Mouse (Mus musculus) neural tube, embryonic 11.5 days (tissue): ENCODE results near the gene Asb2. TPM values are rescaled to one million over a fixed set of nuclear protein-coding genes. Genes with fewer than 3 reads are reported as not detected.
A peak's percentile ranks its signal among the peaks of the same experiment; 100 is the strongest.

Experiments used
- ATAC-seq: fragments of 200-750 bp; cut with Nextera tagmentation; 2 replicates; pipeline ENCODE4 v1.8.0; 2017; ENCODE audit warnings: moderate number of reproducible peaks, mild to moderate bottlenecking, moderate TSS enrichment, moderate library complexity; ENCODE audit not compliant: insufficient read depth, low FRiP score, low TSS enrichment
- DNase-seq: peaks from one replicate; pipeline ENCODE4 v3.0.0-alpha.2; 2015; ENCODE audit warnings: low spot score
- H3K27ac ChIP-seq: fragments of 300-500 bp; sonication (generic); 2 replicates; pipeline ENCODE4 v1.5.1; 2014; ENCODE audit warnings: low read depth, mild to moderate bottlenecking, low read length
- H3K27me3 ChIP-seq: fragments of 300-500 bp; sonication (generic); 2 replicates; pipeline ENCODE4 v1.6.1; 2014; ENCODE audit warnings: mild to moderate bottlenecking, low read length, mixed read lengths; ENCODE audit not compliant: control insufficient read depth, insufficient read depth
- H3K36me3 ChIP-seq: fragments of 300-500 bp; sonication (generic); 2 replicates; pipeline ENCODE4 v1.6.1; 2014; ENCODE audit warnings: mild to moderate bottlenecking, low read length, moderate library complexity, mixed read lengths; ENCODE audit not compliant: control insufficient read depth, insufficient read depth
- H3K4me1 ChIP-seq: fragments of 300-500 bp; sonication (generic); 2 replicates; pipeline ENCODE4 v1.6.1; 2014; ENCODE audit warnings: low read length, mixed read lengths; ENCODE audit not compliant: control insufficient read depth, insufficient read depth
- H3K4me2 ChIP-seq: fragments of 300-500 bp; sonication (generic); 2 replicates; pipeline ENCODE4 v1.6.1; 2014; ENCODE audit warnings: low read depth, mild to moderate bottlenecking, moderate library complexity
- H3K4me3 ChIP-seq: fragments of 300-500 bp; sonication (generic); 2 replicates; pipeline ENCODE4 v1.5.1; 2014; ENCODE audit warnings: low read depth, low read length
- H3K9ac ChIP-seq: fragments of 300-500 bp; sonication (generic); 2 replicates; pipeline ENCODE4 v1.6.1; 2014; ENCODE audit warnings: mild to moderate bottlenecking, low read length
- H3K9me3 ChIP-seq: fragments of 300-500 bp; sonication (generic); 2 replicates; pipeline ENCODE4 v1.6.1; 2016; ENCODE audit warnings: low read length; ENCODE audit not compliant: control insufficient read depth
- WGBS: fragments of 180-500 bp; shearing (Covaris S2); extraction: QIAGEN DNeasy Blood & Tissue Kit; methylation state at CpG from one replicate; pipeline ENCODE4 v1.1.7; 2014; 5-methylcytosine and 5-hydroxymethylcytosine counted together
- polyA plus RNA-seq: library from polyadenylated mRNA; unstranded; fragments of >200 nt; fragmentation: Nextera tagmentation; extraction: Ambion mirVana; gene quantifications from 2 replicates; pipeline ENCODE4 v1.2.1, GENCODE M21; 2014

Asb2 gene
- polyA plus RNA-seq, 1 experiment from 2014 or later: 3.4 TPM

DNA sequence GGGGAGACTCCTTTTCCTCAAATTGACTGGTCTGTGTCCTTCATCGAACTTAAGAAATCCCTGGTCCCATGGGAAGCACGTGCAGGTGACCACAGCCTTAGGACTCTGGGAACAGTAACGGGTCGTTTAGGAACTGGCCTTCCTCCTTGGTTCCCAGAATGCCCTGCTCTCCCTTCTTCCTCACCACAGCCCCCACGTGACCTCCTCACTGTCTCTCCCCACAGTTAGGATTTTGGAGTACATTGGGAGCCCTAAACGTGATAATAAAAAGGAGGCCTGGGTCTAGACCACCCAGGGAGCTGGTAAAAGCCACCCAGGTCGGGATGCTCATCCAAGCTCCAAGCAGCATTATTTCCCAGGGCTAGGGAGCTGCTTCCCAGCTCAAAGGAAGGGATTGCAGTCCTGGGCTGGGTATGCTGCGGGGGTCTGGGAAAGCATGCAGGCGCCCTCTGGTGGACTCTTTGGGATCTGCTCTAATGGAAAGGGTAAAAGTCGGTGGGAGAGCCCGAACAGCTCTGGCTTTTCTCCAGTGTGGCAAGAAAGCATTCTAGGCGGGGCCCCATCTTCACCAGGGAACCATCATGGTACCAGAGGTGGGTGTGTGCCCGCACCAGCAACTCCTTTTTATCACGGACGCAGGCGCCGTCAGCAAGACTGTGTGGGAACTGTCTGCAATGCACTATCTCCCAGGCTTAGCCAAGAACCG lies 12.0 kb upstream of the Asb2 start:
- H3K4me2 ChIP-seq: no peak overlapping the region
- H3K27me3 ChIP-seq: no peaks in the 10 kb centered on the region
- H3K4me1 ChIP-seq: no peaks in the 10 kb centered on the region
- no peak overlapping the region for H3K27ac ChIP-seq
- H3K9me3 ChIP-seq: no peaks in the 10 kb centered on the region
- 21% methylated on average over 18 of the region's 18 CpGs for WGBS
- DNase-seq (peak; percentile 85), ATAC-seq (peak; percentile 75)
- no peak overlapping the region for H3K4me3 ChIP-seq
- H3K36me3 ChIP-seq: no peaks in the 10 kb centered on the region
- no peak overlapping the region for H3K9ac ChIP-seq

DNA sequence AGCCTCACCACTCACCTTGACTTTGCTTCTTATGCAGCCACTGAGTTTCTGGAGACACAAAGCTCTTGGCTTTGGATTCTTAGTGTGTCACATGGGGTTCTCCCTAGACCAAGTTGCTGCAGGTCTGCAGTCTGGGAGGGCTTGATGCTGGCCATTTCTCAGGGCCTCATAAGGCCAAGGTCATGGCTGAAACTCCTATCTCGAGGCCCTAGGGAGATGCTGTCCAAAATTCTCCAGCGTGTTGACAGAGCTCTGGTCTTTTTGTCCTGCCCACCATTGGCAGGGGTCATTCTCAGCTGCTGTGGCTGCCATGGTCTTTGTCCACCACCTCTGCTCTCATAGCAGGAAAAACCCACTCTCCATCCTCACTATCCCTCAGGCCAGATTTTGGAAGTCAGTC lies 11.4 kb upstream of the Asb2 start:
- 89% methylated on average over 2 of the region's 2 CpGs for WGBS

DNA sequence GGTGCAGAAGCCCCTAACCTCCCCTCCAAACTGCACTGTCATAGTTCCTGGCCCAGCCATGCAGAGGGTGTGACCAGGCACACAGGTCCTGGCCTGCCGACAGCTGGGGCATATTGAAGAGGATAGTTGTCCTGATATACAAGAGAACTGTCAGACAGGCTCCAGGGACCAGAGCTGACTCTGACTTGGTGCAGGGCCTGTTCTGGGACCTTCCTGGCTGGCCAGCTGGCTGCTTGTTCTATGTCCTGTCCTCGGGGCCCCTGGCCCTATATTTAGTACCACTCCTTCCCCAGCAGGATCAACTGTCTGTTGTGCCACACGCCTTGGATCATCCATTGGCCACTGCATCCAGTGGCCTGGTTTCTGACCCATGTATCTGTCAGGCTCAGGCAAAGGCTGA lies 6.5 kb upstream of the Asb2 start:
- no peaks in the 10 kb centered on the region for H3K4me1 ChIP-seq
- no peak overlapping the region for H3K4me2 ChIP-seq
- no peak overlapping the region for H3K9ac ChIP-seq
- ATAC-seq (no peak), DNase-seq (no peak)
- H3K36me3 ChIP-seq: no peaks in the 10 kb centered on the region
- H3K9me3 ChIP-seq: no peaks in the 10 kb centered on the region
- H3K27ac ChIP-seq: no peak overlapping the region
- H3K4me3 ChIP-seq: no peak overlapping the region
- 79% methylated on average over 3 of the region's 3 CpGs for WGBS
- H3K27me3 ChIP-seq: no peaks in the 10 kb centered on the region

More for the DNA sequence above, 11.4 kb upstream of the Asb2 start:
- no peaks in the 10 kb centered on the region for H3K36me3 ChIP-seq
- H3K27ac ChIP-seq: no peak overlapping the region
- no peak overlapping the region for H3K4me3 ChIP-seq
- ATAC-seq: no peak
- no peak overlapping the region for H3K9ac ChIP-seq
- DNase-seq: no peak
- no peaks in the 10 kb centered on the region for H3K9me3 ChIP-seq
- no peaks in the 10 kb centered on the region for H3K27me3 ChIP-seq
- H3K4me1 ChIP-seq: no peaks in the 10 kb centered on the region
- H3K4me2 ChIP-seq: no peak overlapping the region

DNA sequence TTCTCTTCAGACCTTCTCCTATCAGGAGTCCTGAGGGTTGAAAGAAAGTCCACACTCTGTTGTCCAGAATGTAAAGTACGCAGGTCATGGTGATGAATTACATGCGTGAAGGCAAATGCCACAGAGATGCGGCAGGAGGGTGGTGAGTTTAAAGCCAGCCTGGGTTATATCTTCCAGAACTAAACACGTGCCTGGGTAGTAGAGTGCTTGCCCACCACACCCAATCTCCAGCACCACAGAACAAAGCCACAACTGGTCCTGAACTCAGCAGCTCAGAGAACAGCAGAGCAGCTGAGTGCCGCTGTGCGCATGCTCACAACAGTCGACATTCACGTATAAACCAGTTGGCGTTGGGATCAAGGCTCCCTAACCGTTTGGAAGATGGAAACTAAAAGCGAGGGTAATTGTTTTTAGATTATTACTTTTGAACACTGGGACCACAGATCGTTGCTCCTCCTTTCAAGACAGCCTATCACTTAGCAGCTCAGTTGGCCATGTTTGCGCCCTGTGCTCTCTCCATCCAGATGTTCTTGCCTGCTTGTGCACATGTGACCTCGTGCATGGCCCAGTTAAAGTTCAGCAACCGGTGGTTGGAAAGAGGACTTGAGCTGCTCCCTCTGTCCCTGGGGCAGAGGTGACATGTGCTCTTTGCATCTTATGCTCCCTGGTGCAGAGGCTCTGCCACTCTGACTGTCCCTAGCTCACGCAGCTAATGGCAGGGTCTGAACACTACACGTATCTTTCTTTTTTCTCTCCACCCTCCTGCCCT lies 5.9 kb upstream of the Asb2 start:
- Histone ChIP-seq H3K27me3 (no peaks in the 10 kb centered on the region), H3K36me3 (no peaks in the 10 kb centered on the region), H3K27ac (no peak overlapping the region), H3K4me2 (no peak overlapping the region), H3K4me1 (no peaks in the 10 kb centered on the region), H3K9me3 (no peaks in the 10 kb centered on the region), H3K4me3 (no peak overlapping the region), H3K9ac (no peak overlapping the region)
- DNase-seq (no peak), ATAC-seq (no peak)
- WGBS: 86% methylated on average over 17 of the region's 17 CpGs

DNA sequence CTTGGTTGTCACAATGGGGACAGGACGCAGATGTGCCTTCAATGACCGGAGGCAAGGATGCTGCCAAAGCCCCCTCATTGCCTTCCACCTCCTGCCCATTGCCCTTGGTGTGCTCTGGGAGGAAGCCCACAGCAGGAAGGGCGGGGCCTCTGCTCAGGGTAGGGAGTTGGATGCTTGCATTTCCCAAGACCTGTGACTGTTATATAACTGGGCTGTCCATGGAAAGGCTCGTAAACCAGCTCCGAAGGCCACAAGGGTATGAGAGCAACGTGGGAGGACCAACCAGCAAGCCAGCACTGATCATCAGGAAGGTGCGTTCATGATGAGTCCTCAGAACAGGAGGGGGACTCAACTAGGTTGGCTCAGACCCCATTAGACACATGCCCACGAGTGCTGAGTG lies 5.0 kb upstream of the Asb2 start:
- no peaks in the 10 kb centered on the region for H3K4me1 ChIP-seq
- no peaks in the 10 kb centered on the region for H3K27me3 ChIP-seq
- H3K9ac ChIP-seq: no peak overlapping the region
- DNase-seq: no peak
- H3K4me2 ChIP-seq: no peak overlapping the region
- H3K9me3 ChIP-seq: no peaks in the 10 kb centered on the region
- H3K27ac ChIP-seq: no peak overlapping the region
- no peaks in the 10 kb centered on the region for H3K36me3 ChIP-seq
- ATAC-seq: no peak
- 83% methylated on average over 8 of the region's 8 CpGs for WGBS
- H3K4me3 ChIP-seq: no peak overlapping the region

DNA sequence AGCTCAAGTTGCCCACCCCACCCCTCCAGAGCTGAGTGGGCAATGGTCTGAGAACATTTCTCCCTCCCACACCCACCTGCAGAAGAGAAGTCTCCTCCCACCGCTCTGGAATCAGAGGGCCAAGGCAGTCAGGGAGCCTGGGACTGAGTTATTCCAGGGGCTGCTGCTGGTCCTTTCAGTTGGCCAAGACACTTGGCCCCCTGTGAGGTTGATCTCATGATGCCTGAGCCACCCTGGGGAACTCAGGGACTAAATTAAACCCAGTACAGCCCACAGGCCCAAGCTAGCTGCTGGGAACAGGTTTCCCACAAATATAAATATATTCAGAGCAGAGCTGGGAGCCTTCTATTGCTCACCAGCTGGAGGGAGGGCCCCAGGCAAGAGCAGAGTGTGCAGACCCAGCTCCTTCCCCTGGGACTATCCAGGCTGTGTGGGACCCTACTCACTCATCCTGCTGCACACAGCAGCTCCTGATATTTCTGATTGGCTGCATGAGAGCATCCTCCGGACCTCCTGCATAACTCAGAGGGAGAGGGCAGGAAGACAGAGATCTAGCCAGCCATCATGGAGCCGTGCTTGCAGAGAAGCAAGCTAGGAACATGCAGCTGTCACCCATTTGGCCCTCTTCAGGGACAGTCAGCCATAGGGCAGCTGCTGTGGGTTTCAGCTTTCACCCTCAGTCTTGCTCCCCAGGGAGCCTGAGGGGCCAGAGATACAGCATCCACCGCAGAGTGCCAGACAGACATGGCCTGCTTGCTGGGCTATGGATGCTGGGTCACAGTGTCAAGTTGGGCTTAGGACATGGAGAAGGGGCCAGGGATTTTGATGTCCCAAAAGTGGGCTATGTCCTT lies 3.4 kb upstream of the Asb2 start:
- Histone ChIP-seq H3K27me3 (no peaks in the 10 kb centered on the region), H3K9ac (no peak overlapping the region), H3K9me3 (no peaks in the 10 kb centered on the region), H3K4me2 (no peak overlapping the region), H3K4me1 (no peaks in the 10 kb centered on the region), H3K27ac (no peak overlapping the region), H3K36me3 (no peaks in the 10 kb centered on the region), H3K4me3 (no peak overlapping the region)
- DNase-seq (no peak), ATAC-seq (no peak)
- 64% methylated on average over 4 of the region's 4 CpGs for WGBS

DNA sequence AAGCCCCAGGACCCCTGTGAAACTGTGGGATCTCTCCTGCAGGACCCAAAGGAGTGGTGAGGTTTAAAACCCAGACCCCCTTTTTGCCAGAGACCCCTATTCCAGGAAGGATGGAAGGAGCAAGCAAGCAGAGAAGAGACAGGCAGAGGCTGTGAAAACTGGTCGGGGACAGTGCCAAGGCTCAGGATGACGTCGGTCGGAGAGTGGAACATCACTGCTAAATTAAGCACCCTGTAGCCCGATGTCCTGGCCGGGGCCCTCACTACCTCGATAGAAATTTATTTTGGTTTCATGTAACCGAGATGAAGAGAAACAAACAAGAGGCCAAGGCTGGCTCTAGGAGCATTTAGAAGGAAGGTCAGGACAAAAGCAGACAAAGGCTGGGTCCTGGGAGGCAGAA lies 2.4 kb upstream of the Asb2 start:
- H3K27me3 ChIP-seq: no peaks in the 10 kb centered on the region
- WGBS: 84% methylated on average over 8 of the region's 8 CpGs
- ATAC-seq (no peak), DNase-seq (no peak)
- H3K9ac ChIP-seq: no peak overlapping the region
- no peak overlapping the region for H3K27ac ChIP-seq
- H3K4me1 ChIP-seq: no peaks in the 10 kb centered on the region
- H3K9me3 ChIP-seq: no peaks in the 10 kb centered on the region
- H3K4me3 ChIP-seq: no peak overlapping the region
- H3K36me3 ChIP-seq: no peaks in the 10 kb centered on the region
- H3K4me2 ChIP-seq: no peak overlapping the region

DNA sequence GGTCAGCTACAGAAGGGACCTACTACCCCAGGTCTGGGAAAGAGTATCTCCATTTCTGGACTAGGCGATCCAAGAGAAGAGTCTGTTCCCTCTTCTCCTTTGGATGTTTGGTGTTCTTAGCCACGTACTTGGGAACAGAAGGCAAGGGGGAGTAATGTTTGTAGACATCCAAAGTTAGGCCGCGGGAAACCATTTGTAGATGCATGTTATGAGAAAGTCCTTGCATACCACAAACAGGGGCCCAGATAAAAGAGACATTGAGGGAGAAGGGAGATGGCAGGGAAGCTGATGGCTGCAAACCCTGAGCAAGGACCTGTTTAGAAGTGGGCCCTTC lies 581 bp upstream of the Asb2 start:
- WGBS: 94% methylated on average over 4 of the region's 4 CpGs

More for the DNA sequence above, 581 bp upstream of the Asb2 start:
- ATAC-seq (no peak), DNase-seq (no peak)
- Histone ChIP-seq H3K27ac (no peak overlapping the region), H3K9me3 (no peaks in the 10 kb centered on the region), H3K4me3 (no peak overlapping the region), H3K27me3 (no peaks in the 10 kb centered on the region), H3K4me2 (no peak overlapping the region), H3K36me3 (no peaks in the 10 kb centered on the region), H3K9ac (no peak overlapping the region), H3K4me1 (no peaks in the 10 kb centered on the region)
